Mouse (Mus musculus): ENCODE data around the gene Ift20.

GRCm38 (mm10) chr11:78571441-78571840 lies 35.3 kb downstream of the Ift20 start:
- TF ChIP-seq CTCF (IDR thresholded peaks at IDR 0.05; ENCODE audit: low read depth, low read length) (no peak), POLR2A (IDR thresholded peaks at IDR 0.05; ENCODE audit: borderline replicate concordance, low read depth, low read length) (no peak)
